Mouse (Mus musculus) forebrain, embryonic 10.5 days (tissue): ENCODE measurements at regions not wholly inside any gene's neighbourhood (a gene's known extent, or its start where the extent isn't known, plus 50 kb on each side); places are given as distances from the start of the nearest gene placed in this dataset.

ENCODE experiments used
- DNase-seq: peaks from one replicate; pipeline ENCODE4 v3.0.0-alpha.2; 2017; ENCODE audit warnings: low spot score; ENCODE audit errors: extremely low spot score
- H3K27ac ChIP-seq: fragments of 300-500 bp; sonication (generic); 2 replicates; pipeline ENCODE4 v1.5.1; 2016; ENCODE audit warnings: mild to moderate bottlenecking
- H3K27me3 ChIP-seq: fragments of 300-500 bp; sonication (generic); 2 replicates; pipeline ENCODE4 v1.6.1; 2016; ENCODE audit warnings: mild to moderate bottlenecking; ENCODE audit not compliant: poor library complexity, severe bottlenecking
- H3K36me3 ChIP-seq: fragments of 300-500 bp; sonication (generic); replicated peaks from 2 replicates; pipeline ENCODE4 v1.6.1; 2016; ENCODE audit warnings: mild to moderate bottlenecking, moderate library complexity
- H3K4me1 ChIP-seq: fragments of 300-500 bp; sonication (generic); 2 replicates; pipeline ENCODE4 v1.6.1; 2016
- H3K4me3 ChIP-seq: fragments of 300-500 bp; sonication (generic); 2 replicates; pipeline ENCODE4 v1.5.1; 2016; ENCODE audit warnings: mild to moderate bottlenecking, moderate library complexity
- H3K9me3 ChIP-seq: fragments of 300-500 bp; sonication (generic); 2 replicates; pipeline ENCODE4 v1.6.1; 2016; ENCODE audit warnings: mild to moderate bottlenecking, moderate library complexity
- WGBS: fragments of 180-500 bp; shearing (Covaris S2); methylation state at CpG from one replicate; pipeline ENCODE4 v1.1.7; 2016; 5-methylcytosine and 5-hydroxymethylcytosine counted together

DNA sequence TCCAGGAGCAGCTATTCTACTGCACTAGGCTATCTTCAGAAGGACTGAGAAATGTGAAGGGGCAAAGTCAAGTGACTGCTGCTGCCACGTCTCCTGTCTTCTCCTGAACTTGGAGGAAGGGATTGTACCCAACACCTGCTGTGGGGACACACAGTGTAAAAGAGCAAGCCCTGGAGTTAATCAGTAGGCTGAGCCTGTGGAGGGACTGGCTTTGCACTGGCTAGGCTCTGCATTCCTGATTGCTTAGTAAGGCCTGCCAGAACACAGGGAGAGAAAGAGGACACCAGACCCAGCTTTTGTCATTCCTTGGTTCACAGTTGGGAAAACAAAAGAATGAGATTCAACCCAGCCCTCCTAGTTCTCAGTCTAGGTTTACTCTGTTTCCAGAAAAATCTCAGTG lies 472.7 kb upstream of the Adamts9 start:
- Histone ChIP-seq H3K27ac (no peak overlapping the region), H3K27me3 (no peaks in the 10 kb centered on the region), H3K4me1 (peaks cover 7% of the 10 kb centered on the region; the same call in 1 of the 2 replicates), H3K36me3 (no peaks in the 10 kb centered on the region), H3K9me3 (no peaks in the 10 kb centered on the region), H3K4me3 (no peak overlapping the region)
- DNase-seq, result no peak
- 30% methylated on average over 1 of the region's 1 CpGs for WGBS

DNA sequence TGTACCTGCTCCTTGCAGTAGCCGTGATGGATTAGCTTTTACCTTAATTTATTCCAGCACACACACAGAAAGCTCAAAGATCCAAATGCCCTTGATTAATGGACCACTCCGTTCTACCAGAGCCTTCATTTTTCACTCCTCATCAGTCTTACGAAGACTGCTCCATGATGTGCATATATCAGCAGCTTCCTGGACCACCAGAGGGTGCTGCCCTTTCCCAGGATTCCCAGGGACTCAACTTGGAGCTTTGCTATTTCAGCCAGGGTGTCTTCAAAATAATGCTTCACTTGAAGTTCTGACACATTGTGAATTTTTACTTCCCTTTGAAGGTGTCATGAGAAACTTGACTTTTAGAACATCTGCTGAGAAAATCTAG lies 467.8 kb upstream of the Adamts9 start:
- WGBS, result 79% methylated on average over 3 of the region's 3 CpGs
- H3K4me1 ChIP-seq, result peaks cover 4% of the 10 kb centered on the region; the same call in 1 of the 2 replicates
- no peak for DNase-seq

DNA sequence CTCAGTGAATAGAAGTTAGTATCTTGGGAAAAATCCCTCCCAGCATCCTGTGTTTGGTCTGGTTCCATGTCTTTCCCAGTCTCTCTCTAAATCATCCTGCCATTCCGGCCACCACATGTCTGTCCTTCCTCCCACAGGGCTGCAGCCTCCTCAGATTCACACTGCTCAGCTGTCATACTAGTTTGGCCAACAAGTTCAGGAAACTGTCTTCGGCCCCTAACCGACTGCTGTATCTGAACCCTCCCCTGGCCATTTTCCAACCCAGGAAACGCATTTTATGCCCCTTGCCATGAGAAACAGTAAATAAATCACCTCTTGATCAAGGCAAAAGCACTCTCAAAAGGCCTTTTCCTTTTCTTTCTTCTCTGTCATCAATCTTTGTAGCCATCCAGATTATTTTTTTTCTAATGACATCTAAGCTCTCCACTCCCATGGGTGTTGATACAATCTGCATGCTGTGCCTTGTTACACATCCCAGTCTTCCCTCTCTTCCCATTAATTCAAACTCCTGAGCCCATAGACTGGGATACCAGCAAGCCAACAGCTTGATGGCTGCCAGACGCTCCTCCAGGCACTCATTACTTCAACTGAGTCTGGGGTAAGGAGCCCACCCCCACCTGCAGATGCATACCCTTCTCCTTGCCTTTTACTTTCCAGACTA lies 467.3 kb upstream of the Adamts9 start:
- WGBS, result 87% methylated on average over 5 of the region's 5 CpGs
- Histone ChIP-seq H3K9me3 (no peaks in the 10 kb centered on the region), H3K36me3 (no peaks in the 10 kb centered on the region), H3K27me3 (no peaks in the 10 kb centered on the region), H3K4me1 (no peaks in the 10 kb centered on the region), H3K27ac (no peak overlapping the region), H3K4me3 (no peak overlapping the region)
- no peak for DNase-seq

More for the DNA sequence above, 467.8 kb upstream of the Adamts9 start:
- Histone ChIP-seq H3K36me3 (no peaks in the 10 kb centered on the region), H3K4me3 (no peak overlapping the region), H3K27ac (no peak overlapping the region), H3K9me3 (no peaks in the 10 kb centered on the region), H3K27me3 (no peaks in the 10 kb centered on the region)

DNA sequence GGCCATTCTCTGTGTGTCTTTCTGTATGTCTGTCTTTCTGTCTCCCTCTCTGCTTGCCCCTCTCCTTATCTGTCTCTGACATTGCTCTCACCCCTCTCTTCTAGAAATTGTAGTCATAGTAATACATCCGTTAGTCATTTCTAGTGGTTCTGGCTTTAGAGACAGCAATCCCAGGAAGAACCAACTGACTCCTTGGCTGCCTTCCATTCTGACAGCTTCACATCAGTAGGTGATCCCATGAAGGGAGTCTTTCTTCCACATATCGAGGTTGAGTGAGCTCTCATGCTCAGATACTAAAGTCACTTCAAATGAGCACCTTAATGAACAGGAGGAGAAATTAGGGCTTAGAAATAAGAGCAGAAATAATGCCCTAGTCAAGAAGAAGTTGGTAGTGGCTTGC lies 455.3 kb upstream of the Adamts9 start:
- no peak overlapping the region for H3K27ac ChIP-seq
- H3K9me3 ChIP-seq, result no peaks in the 10 kb centered on the region
- no peak overlapping the region for H3K4me3 ChIP-seq
- H3K36me3 ChIP-seq, result no peaks in the 10 kb centered on the region
- H3K27me3 ChIP-seq, result no peaks in the 10 kb centered on the region
- 91% methylated on average over 2 of the region's 2 CpGs for WGBS
- peaks cover 14% of the 10 kb centered on the region; the same call in 1 of the 2 replicates for H3K4me1 ChIP-seq
- no peak for DNase-seq

DNA sequence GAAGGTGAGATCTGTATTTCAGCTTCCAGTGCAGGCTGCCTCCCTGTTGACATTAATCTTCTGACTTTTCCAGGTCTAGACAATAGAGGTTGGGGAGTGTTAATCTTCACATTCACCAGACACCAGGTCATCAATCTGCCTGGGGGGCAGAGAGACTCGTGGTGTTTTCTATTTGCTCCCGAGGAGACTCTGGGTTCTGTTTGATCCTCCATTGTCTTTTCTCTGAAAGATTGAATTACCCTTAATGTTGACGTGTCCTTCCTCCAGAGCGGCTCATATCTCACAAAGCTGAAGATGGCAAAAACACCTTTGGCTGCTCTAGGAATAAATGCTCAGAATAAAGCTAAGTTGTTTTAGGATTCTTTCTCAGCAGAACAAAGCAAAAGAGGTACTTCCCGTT lies 453.8 kb upstream of the Adamts9 start:
- no peaks in the 10 kb centered on the region for H3K9me3 ChIP-seq
- H3K4me3 ChIP-seq, result no peak overlapping the region
- no peaks in the 10 kb centered on the region for H3K36me3 ChIP-seq
- 36% methylated on average over 5 of the region's 5 CpGs for WGBS
- no peak for DNase-seq
- H3K27ac ChIP-seq, result no peak overlapping the region
- H3K4me1 ChIP-seq, result peaks cover 14% of the 10 kb centered on the region; the same call in 1 of the 2 replicates
- H3K27me3 ChIP-seq, result no peaks in the 10 kb centered on the region

DNA sequence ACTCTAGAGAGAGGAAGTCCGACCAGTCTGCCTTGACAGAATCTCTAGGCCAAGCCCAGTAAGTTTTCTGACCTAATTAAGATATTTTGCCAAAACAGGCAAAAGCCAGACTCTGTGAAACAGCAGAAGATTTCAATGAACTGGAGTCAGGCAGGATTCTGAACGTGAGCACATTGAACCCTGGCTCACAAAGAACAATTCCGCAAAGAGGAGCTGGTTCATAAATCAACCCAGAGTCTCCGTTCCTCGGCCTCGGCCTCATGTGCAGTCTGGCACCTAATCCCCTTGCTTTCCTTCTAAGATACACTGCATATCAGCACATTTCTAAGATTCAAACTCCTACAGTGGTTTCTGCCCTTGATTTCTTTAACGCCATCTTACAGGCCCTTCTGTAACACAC lies 452.7 kb upstream of the Adamts9 start:
- Histone ChIP-seq H3K4me3 (no peak overlapping the region), H3K9me3 (no peaks in the 10 kb centered on the region), H3K36me3 (no peaks in the 10 kb centered on the region), H3K27ac (no peak overlapping the region), H3K27me3 (no peaks in the 10 kb centered on the region), H3K4me1 (peaks cover 14% of the 10 kb centered on the region; the same call in 1 of the 2 replicates)
- 90% methylated on average over 7 of the region's 7 CpGs for WGBS
- no peak for DNase-seq

DNA sequence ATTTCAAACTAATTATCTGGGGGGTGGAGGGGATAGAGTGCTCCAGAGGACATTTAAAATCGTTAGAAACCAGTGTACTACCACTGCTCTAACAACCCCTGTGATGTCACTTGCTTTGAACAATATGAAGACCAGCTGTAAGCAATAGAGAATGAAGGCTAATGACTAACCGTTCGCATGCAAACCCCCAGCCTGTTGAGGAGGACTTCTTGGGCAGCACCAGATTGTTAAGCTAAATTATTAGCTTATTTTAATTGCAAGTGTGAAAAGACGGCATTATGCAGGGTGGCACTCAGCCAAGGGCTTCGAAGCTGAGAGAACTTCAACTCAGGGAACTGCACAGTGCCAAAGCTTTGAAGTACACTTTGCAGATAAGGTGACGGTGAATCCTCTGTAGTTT lies 452.0 kb upstream of the Adamts9 start:
- no peak overlapping the region for H3K4me3 ChIP-seq
- DNase-seq, result no peak
- no peaks in the 10 kb centered on the region for H3K27me3 ChIP-seq
- no peak overlapping the region for H3K27ac ChIP-seq
- peaks cover 14% of the 10 kb centered on the region; the same call in 1 of the 2 replicates for H3K4me1 ChIP-seq
- no peaks in the 10 kb centered on the region for H3K36me3 ChIP-seq
- 77% methylated on average over 6 of the region's 6 CpGs for WGBS
- H3K9me3 ChIP-seq, result no peaks in the 10 kb centered on the region

DNA sequence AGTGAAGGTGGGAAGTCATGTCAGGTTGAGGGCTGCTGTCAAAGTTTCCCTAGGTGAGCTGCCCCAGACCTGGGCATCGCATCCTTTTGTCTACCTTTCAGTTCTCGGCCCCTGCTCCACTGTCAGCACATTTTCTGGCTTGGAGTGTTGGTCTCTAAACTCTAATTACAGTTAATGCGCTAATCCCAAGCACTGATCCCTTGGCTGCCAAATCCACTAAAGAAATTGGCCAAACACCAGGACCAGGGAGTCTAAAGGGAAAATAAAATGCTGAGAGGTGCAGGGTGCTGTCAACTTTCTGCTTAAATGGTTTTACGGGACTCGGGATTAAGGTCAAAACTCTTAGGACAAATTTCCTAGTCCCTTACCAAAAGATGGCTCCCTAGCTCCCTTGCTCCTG lies 450.3 kb upstream of the Adamts9 start:
- no peaks in the 10 kb centered on the region for H3K9me3 ChIP-seq
- no peaks in the 10 kb centered on the region for H3K36me3 ChIP-seq
- 82% methylated on average over 5 of the region's 5 CpGs for WGBS
- H3K27ac ChIP-seq, result no peak overlapping the region
- no peak for DNase-seq
- no peak overlapping the region for H3K4me3 ChIP-seq
- H3K4me1 ChIP-seq, result peaks cover 14% of the 10 kb centered on the region; the same call in 1 of the 2 replicates
- no peaks in the 10 kb centered on the region for H3K27me3 ChIP-seq

DNA sequence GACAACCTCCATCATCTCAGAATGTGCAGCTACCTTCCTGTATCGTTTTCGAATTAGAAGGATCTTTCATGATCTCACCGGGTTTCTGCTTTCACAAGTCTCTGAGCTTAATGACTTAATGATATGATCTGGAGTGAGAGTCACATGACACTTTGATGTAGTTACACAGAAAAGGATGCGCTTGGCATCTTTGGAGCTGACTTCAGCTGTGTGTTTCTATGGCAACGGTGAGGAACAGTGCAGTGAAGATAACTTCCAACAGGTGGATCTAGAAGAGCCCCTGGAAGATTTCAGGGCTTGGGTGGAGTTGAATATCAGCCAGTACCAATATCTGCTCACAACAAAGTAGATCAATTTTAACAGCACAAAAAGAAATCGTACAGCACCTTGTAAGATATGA lies 449.1 kb upstream of the Adamts9 start:
- Histone ChIP-seq H3K27me3 (no peaks in the 10 kb centered on the region), H3K27ac (no peak overlapping the region), H3K36me3 (no peaks in the 10 kb centered on the region), H3K4me3 (no peak overlapping the region), H3K4me1 (peaks cover 14% of the 10 kb centered on the region; the same call in 1 of the 2 replicates), H3K9me3 (no peaks in the 10 kb centered on the region)
- DNase-seq, result no peak
- 91% methylated on average over 6 of the region's 6 CpGs for WGBS

DNA sequence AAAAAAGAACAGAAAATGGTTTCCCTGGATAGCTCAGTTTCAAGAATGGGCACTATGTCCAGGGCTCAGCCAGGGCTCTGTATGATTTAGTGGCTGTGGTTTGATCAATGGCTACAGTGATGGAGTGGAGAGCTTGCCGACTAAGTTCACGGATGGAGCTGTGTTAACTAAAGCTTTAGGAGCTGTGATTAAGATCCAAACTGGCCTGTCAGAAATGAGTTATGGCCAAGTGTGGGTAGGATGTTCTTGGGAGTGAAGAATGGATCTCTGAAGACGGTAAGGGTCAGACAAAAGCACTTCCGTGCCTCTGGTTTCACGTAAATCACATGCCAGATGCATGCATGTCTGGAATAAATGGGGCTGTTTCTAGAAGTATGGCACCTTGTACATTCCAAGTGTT lies 447.9 kb upstream of the Adamts9 start:
- peaks cover 10% of the 10 kb centered on the region; the same call in 1 of the 2 replicates for H3K4me1 ChIP-seq
- no peak overlapping the region for H3K27ac ChIP-seq
- H3K9me3 ChIP-seq, result no peaks in the 10 kb centered on the region
- H3K36me3 ChIP-seq, result no peaks in the 10 kb centered on the region
- no peak overlapping the region for H3K4me3 ChIP-seq
- DNase-seq, result no peak
- 91% methylated on average over 5 of the region's 5 CpGs for WGBS
- no peaks in the 10 kb centered on the region for H3K27me3 ChIP-seq

DNA sequence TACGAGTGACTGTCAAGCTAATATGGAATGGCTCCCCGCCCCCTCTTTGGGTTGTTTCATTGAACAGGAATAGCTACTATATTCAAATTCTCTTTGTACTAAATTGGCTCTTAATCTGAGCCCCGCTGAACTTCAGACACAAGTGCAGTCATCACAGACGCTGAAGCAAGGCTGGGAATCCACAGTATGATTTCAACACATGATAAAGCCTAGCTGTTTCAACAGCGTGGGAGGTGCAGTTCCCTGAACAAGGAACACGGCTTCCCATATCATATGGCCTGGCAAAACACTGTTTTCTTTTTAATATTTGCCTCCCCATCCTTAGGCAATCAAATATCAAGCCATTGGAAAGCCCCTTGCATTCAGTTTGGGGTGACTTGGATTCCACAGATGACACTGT lies 428.0 kb upstream of the Adamts9 start:
- no peak for DNase-seq
- H3K36me3 ChIP-seq, result no peaks in the 10 kb centered on the region
- no peak overlapping the region for H3K4me3 ChIP-seq
- H3K27me3 ChIP-seq, result no peaks in the 10 kb centered on the region
- H3K9me3 ChIP-seq, result no peaks in the 10 kb centered on the region
- H3K4me1 ChIP-seq, result no peaks in the 10 kb centered on the region
- no peak overlapping the region for H3K27ac ChIP-seq
- 88% methylated on average over 6 of the region's 6 CpGs for WGBS

DNA sequence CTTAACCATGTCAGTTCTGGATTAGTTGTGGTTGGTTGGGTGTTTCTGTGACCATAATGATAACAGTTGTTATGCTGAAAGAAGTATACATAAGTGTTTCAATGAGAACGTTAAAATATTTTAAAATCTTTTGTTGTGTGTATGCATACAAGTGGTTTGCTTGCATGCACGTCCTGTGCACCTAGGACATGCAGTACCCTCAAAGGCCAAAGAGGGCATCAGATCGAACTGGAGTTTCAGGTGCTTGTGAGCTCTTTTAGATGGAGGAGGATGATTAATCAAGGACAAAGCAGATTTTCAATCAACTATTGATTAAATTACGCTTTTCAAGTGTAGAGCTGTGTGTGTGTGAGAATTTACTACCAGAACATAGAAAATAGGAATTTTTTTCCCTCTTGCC lies 420.6 kb upstream of the Adamts9 start:
- WGBS, result 66% methylated on average over 4 of the region's 4 CpGs
- Histone ChIP-seq H3K36me3 (no peaks in the 10 kb centered on the region), H3K4me1 (no peaks in the 10 kb centered on the region), H3K27ac (no peak overlapping the region), H3K27me3 (no peaks in the 10 kb centered on the region), H3K9me3 (no peaks in the 10 kb centered on the region), H3K4me3 (no peak overlapping the region)
- no peak for DNase-seq

DNA sequence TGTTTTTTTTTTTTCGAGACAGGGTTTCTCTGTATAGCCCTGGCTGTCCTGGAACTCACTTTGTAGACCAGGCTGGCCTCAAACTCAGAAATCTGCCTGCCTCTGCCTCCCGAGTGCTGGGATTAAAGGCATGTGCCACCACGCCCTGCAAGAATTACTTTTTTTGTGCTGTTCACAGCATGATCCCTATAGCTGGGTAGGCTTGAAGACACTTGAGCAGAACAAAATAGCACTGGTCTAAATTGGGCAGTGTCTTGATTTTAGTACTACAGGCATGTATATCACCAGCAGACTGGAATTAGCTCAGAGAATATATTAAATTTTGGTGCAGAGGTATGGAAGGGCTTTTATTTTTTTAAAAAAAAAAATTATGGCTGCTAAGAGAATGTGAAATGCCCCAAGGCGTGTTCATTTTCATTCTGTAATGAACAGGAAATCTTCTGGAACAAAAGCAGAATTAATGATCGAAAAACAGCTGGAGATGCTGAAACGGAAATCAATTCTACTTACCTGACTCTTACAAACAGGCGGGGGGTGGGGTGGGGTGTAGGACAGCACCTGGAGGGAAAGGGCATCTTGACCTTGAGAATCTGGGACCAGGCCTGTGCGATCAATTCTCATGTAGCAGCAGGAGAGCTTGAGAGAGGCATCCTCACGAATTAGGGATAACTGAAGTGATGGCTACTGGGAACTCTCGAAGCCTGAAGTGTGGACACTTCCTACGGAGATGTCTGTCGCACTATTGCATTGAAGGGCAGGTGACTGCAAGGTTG lies 410.2 kb upstream of the Adamts9 start:
- 88% methylated on average over 12 of the region's 12 CpGs for WGBS
- H3K4me1 ChIP-seq, result peaks cover 10% of the 10 kb centered on the region
- H3K9me3 ChIP-seq, result no peaks in the 10 kb centered on the region
- no peak for DNase-seq
- no peaks in the 10 kb centered on the region for H3K27me3 ChIP-seq
- no peaks in the 10 kb centered on the region for H3K36me3 ChIP-seq
- H3K4me3 ChIP-seq, result no peak overlapping the region
- H3K27ac ChIP-seq, result no peak overlapping the region
